ENCODE assay signal across 39 mouse cellular contexts in genomic region chr2:154730841-154731240, GRCm38 (mm10). TPM values are rescaled to one million over a fixed set of nuclear protein-coding genes. Genes with fewer than 3 reads are reported as not detected.
DNase-seq lines count a peak whose midpoint lies in the region; ATAC-seq lines count a peak whose summit lies in the region.
"Had no signal": no experiment of that assay in that cellular context is flagged by ENCODE, and none has a peak within 500 bp of the region (broad histone marks: within the 10 kb centered on the region; RNA-seq: fewer than 3 reads in every experiment).

No protein-coding gene starts in this region.

- no peak overlapping the region for H3K27ac ChIP-seq in midbrain, embryonic 11.5 days (ENCODE audit: low read depth, low read length)
- no peak overlapping the region for H3K27ac ChIP-seq in midbrain, embryonic 10.5 days (replicated peaks)
- no peak overlapping the region for H3K27ac ChIP-seq in kidney, embryonic 16.5 days (ENCODE audit: low read length)
- H3K27ac ChIP-seq: forebrain, embryonic 15.5 days; hindbrain, embryonic 14.5 days; layer of hippocampus, adult 2 months; left cerebral cortex, adult 2 months; liver, embryonic 15.5 days; midbrain, embryonic 12.5 days; neural tube, embryonic 12.5 days had no signal

- no peaks in the 10 kb centered on the region for H3K9me3 ChIP-seq in midbrain, embryonic 11.5 days (ENCODE audit: control insufficient read depth, low read length)
- no peaks in the 10 kb centered on the region for H3K9me3 ChIP-seq in midbrain, embryonic 10.5 days (replicated peaks)
- H3K9me3 ChIP-seq in kidney, embryonic 16.5 days (ENCODE audit: low read length) = no peaks in the 10 kb centered on the region
- H3K9me3 ChIP-seq: forebrain, embryonic 15.5 days; G1E; heart, embryonic 12.5 days; limb, embryonic 12.5 days; liver, embryonic 15.5 days; midbrain, embryonic 12.5 days; neural tube, embryonic 12.5 days had no signal

- no peak overlapping the region for H3K9ac ChIP-seq in midbrain, embryonic 11.5 days (ENCODE audit: low read length)
- no peak overlapping the region for H3K9ac ChIP-seq in kidney, embryonic 16.5 days (replicated peaks; ENCODE audit: low read length)
- H3K9ac ChIP-seq: forebrain, embryonic 15.5 days; heart, embryonic 12.5 days; hindbrain, embryonic 14.5 days; limb, embryonic 12.5 days; liver, embryonic 15.5 days; midbrain, embryonic 12.5 days; neural tube, embryonic 12.5 days had no signal

- ATAC-seq in midbrain, embryonic 11.5 days (ENCODE audit: low FRiP score) = no peak
- ATAC-seq in kidney, embryonic 16.5 days (ENCODE audit: low FRiP score, low TSS enrichment) = no peak
- ATAC-seq in erythroid progenitor cell, adult 5-6 weeks (replicated peaks; ENCODE audit: low FRiP score, poor library complexity, severe bottlenecking) = no peak
- ATAC-seq: forebrain, embryonic 15.5 days; intestine, postnatal 0 days had no signal

- H3K4me2 ChIP-seq in midbrain, embryonic 11.5 days = no peak overlapping the region
- H3K4me2 ChIP-seq in kidney, embryonic 16.5 days (replicated peaks; ENCODE audit: low read depth, low read length) = no peak overlapping the region
- H3K4me2 ChIP-seq: forebrain, embryonic 15.5 days; heart, embryonic 12.5 days; hindbrain, embryonic 14.5 days; limb, embryonic 12.5 days; liver, embryonic 15.5 days; midbrain, embryonic 12.5 days; neural tube, embryonic 12.5 days had no signal

- no peak overlapping the region for H3K4me3 ChIP-seq in midbrain, embryonic 11.5 days (ENCODE audit: low read depth, low read length)
- H3K4me3 ChIP-seq in midbrain, embryonic 10.5 days = no peak overlapping the region
- H3K4me3 ChIP-seq in kidney, embryonic 16.5 days (ENCODE audit: low read length) = no peak overlapping the region
- H3K4me3 ChIP-seq: forebrain, embryonic 15.5 days; heart, embryonic 12.5 days; layer of hippocampus, adult 2 months; left cerebral cortex, adult 2 months; limb, embryonic 12.5 days; liver, embryonic 15.5 days; midbrain, embryonic 12.5 days; myocyte; neural tube, embryonic 12.5 days had no signal

- H3K27me3 ChIP-seq in midbrain, embryonic 11.5 days (ENCODE audit: control insufficient read depth, insufficient read depth, low read length) = no peaks in the 10 kb centered on the region
- no peaks in the 10 kb centered on the region for H3K27me3 ChIP-seq in midbrain, embryonic 10.5 days (ENCODE audit: low read depth, poor library complexity, severe bottlenecking)
- H3K27me3 ChIP-seq in kidney, embryonic 16.5 days (ENCODE audit: insufficient read depth, low read length) = no peaks in the 10 kb centered on the region
- H3K27me3 ChIP-seq: forebrain, embryonic 15.5 days; heart, embryonic 12.5 days; midbrain, embryonic 12.5 days; neural tube, embryonic 12.5 days had no signal

- H3K4me1 ChIP-seq in midbrain, embryonic 11.5 days (ENCODE audit: control insufficient read depth, insufficient read depth, low read length) = peaks cover 4% of the 10 kb centered on the region; the same call in 1 of the 2 replicates
- peaks cover 4% of the 10 kb centered on the region for H3K4me1 ChIP-seq in midbrain, embryonic 10.5 days
- peaks cover 29% of the 10 kb centered on the region for H3K4me1 ChIP-seq in kidney, embryonic 16.5 days (ENCODE audit: insufficient read depth, low read length)
- H3K4me1 ChIP-seq: heart, embryonic 12.5 days; liver, embryonic 15.5 days; midbrain, embryonic 12.5 days had no signal

- no peaks in the 10 kb centered on the region for H3K36me3 ChIP-seq in midbrain, embryonic 11.5 days (ENCODE audit: control insufficient read depth, insufficient read depth, low read length)
- no peaks in the 10 kb centered on the region for H3K36me3 ChIP-seq in midbrain, embryonic 10.5 days
- H3K36me3 ChIP-seq in kidney, embryonic 16.5 days (ENCODE audit: insufficient read depth, low read length) = no peaks in the 10 kb centered on the region
- H3K36me3 ChIP-seq: forebrain, embryonic 15.5 days; G1E; heart, embryonic 12.5 days; limb, embryonic 12.5 days; liver, embryonic 15.5 days; midbrain, embryonic 12.5 days; neural tube, embryonic 12.5 days had no signal

- peak; percentile 44 for DNase-seq in adrenal gland, postnatal 14 days
- no peak for DNase-seq in adrenal gland, postnatal 36 days
- peak; percentile 2 for DNase-seq in midbrain, embryonic 11.5 days (ENCODE audit: low spot score, missing footprints)
- no peak for DNase-seq in midbrain, embryonic 10.5 days (ENCODE audit: low spot score)
- peak; percentile 27 for DNase-seq in lung, postnatal 14 days
- DNase-seq in Muller cell, postnatal 12 days (ENCODE audit: inconsistent ontology term) = no peak
- DNase-seq: adrenal gland, adult 2 months; cerebellum, postnatal 10 days; gastrocnemius, postnatal 36 days; heart, adult 18-20 months; heart, postnatal 10 days; right cerebral cortex, postnatal 4 days; thymus, adult 2 months; thymus, postnatal 36 days had no signal

- 90% methylated on average over 3 of the region's 3 CpGs for WGBS in midbrain, embryonic 11.5 days
- WGBS in midbrain, embryonic 10.5 days = 86% methylated on average over 3 of the region's 3 CpGs
- 83% methylated on average over 3 of the region's 3 CpGs for WGBS in kidney, embryonic 16.5 days

RNA-seq across cellular contexts. Expression of gene Gm14214, which starts 39.0 kb away (rescaled TPM):
- not detected in 2 replicates for total RNA-seq in adrenal gland, postnatal 14 days (2021)
- total RNA-seq in adrenal gland, postnatal 36 days (2021) = not detected
- polyA plus RNA-seq in midbrain, embryonic 11.5 days (2014; fragmentation: Nextera tagmentation; extraction: Ambion mirVana) = not detected in 2 replicates
- polyA plus RNA-seq in midbrain, embryonic 10.5 days (2016; fragmentation: Nextera tagmentation; extraction: Ambion mirVana) = not detected in 2 replicates
- not detected in 2 replicates for polyA plus RNA-seq in kidney, embryonic 16.5 days (2015; fragmentation: Nextera tagmentation; extraction: Ambion mirVana)
- not detected in 2 replicates for total RNA-seq in erythroid progenitor cell, adult 5-6 weeks (2015; ENCODE audit: low replicate concordance)
- not detected in 2 replicates for total RNA-seq in erythroid progenitor cell, adult 5-6 weeks (2017; ENCODE audit: low replicate concordance)
- total RNA-seq: adrenal gland, adult 2 months; G1E; gastrocnemius, adult 18-20 months; gastrocnemius, postnatal 36 days; heart, adult 18-20 months; heart, postnatal 10 days; hematopoietic stem cell, adult 5-6 weeks; layer of hippocampus, adult 2 months; layer of hippocampus, postnatal 14 days; left cerebral cortex, adult 2 months; left cerebral cortex, postnatal 25 days; liver, adult 2 months; megakaryocyte progenitor cell, adult 5-6 weeks; midbrain, postnatal 0 days had no signal
- polyA plus RNA-seq: adrenal gland, adult 2 months; cortical plate, adult 2 months; forebrain, embryonic 15.5 days; frontal cortex, adult 2 months; G1E; heart, embryonic 12.5 days; hindbrain, embryonic 14.5 days; intestine, postnatal 0 days; kidney, embryonic 14.5 days; limb, embryonic 12.5 days; liver, adult 2 months; liver, embryonic 15.5 days; midbrain, embryonic 12.5 days; midbrain, postnatal 0 days; myocyte; neural tube, embryonic 12.5 days; spleen, adult 2 months; thymus, adult 2 months had no signal

Comparison
In these comparisons a context has a peak if more than half of its experiments do, and no peak if none do; other contexts are left out.
1. DNase-seq: peak in adrenal gland, postnatal 14 days (single experiment), midbrain, embryonic 11.5 days (single experiment) and lung, postnatal 14 days (single experiment); none in adrenal gland, postnatal 36 days (0 of 2), midbrain, embryonic 10.5 days (single experiment) and Muller cell, postnatal 12 days (single experiment).